Comparison of ENCODE assay signal across 8 mouse cellular contexts in the genomic region with DNA sequence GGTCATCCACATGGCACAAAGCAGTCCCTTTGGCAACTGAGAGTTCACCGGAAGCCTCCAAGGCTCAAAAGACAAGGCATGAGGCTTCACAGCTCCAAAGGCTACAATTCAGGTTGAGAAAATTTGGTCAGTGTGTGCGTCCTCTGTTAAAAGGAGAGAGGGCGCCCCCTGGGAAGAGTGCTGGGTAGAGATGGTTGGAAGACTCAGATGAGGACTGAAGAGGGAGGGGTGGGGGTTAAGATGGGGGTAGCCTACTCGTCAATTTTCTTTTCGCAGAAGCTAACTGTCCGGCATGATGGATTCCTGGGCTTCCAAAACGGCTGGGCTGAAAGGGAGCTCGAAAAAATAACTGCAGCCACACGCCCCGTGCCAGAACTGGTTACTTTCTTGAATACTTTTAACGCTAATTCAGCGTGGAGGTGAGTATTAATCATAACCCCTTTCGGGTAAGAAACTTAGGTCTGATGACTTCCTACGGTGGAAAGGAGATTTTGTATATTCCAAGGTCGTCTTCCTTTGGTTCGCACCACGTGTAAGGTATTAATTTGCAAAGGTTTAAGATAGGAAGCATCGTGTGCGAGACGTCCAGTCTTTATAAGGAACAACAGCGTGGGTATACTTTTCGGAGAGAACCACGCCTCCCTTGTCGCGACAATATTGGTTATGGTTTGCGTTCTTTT. TPM values are rescaled to one million over a fixed set of nuclear protein-coding genes. Genes with fewer than 3 reads are reported as not detected.
DNase-seq lines count a peak whose midpoint lies in the region; ATAC-seq and TF ChIP-seq lines count a peak whose summit lies in the region.

A gene (plus strand): TSS at position 178 of the 680 bp plus-strand sequence.

- H3K4me3 ChIP-seq in heart, postnatal 0 days (ENCODE audit: low read depth, low read length), result peak within 1 kb of the TSS; percentile 82
- peak within 1 kb of the TSS; percentile 75 to 87 for H3K4me3 ChIP-seq in liver, embryonic 14.5 days (ENCODE audit: insufficient read depth in 1 of 2, low read depth in 2 of 2, low read length in 2 of 2)
- peak within 1 kb of the TSS; percentile 94 for H3K4me3 ChIP-seq in neural tube, embryonic 13.5 days
- peak within 1 kb of the TSS; percentile 81 for H3K4me3 ChIP-seq in thymus, adult 2 months (ENCODE audit: control insufficient read depth, insufficient read depth, low read length)

- H3K27ac ChIP-seq in heart, postnatal 0 days (ENCODE audit: low read depth), result peak within 1 kb of the TSS; percentile 80
- peak within 1 kb of the TSS; percentile 78 for H3K27ac ChIP-seq in liver, embryonic 14.5 days
- peak within 1 kb of the TSS; percentile 93 for H3K27ac ChIP-seq in neural tube, embryonic 13.5 days (replicated peaks)
- peak within 1 kb of the TSS; percentile 64; the same call in 1 of the 2 replicates for H3K27ac ChIP-seq in thymus, adult 2 months (ENCODE audit: control insufficient read depth, insufficient read depth, low read length)

- H3K4me1 ChIP-seq in heart, postnatal 0 days (ENCODE audit: control insufficient read depth, insufficient read depth), result 0 out of 2 replicates have a peak, but pooled peaks cover 6% of the 10 kb centered on the region
- peaks cover 0 to 7% of the 10 kb centered on the region in 2 experiments; a peak in 3 of 4 replicates for H3K4me1 ChIP-seq in liver, embryonic 14.5 days (replicated peaks; ENCODE audit: control insufficient read depth in 2 of 2, insufficient read depth in 2 of 2, low read length in 1 of 2)
- H3K4me1 ChIP-seq in neural tube, embryonic 13.5 days (replicated peaks), result peaks cover 26% of the 10 kb centered on the region
- H3K4me1 ChIP-seq in thymus, adult 2 months (replicated peaks; ENCODE audit: control insufficient read depth, insufficient read depth, low read length), result peaks cover 15% of the 10 kb centered on the region

- H3K9ac ChIP-seq in heart, postnatal 0 days (replicated peaks; ENCODE audit: low read depth, low read length), result peak within 1 kb of the TSS; percentile 77; the same call in 1 of the 2 replicates
- H3K9ac ChIP-seq in liver, embryonic 14.5 days (replicated peaks), result peak within 1 kb of the TSS; percentile 83
- H3K9ac ChIP-seq in neural tube, embryonic 13.5 days, result peak within 1 kb of the TSS; percentile 67

- no peaks in the 10 kb centered on the region for H3K27me3 ChIP-seq in heart, postnatal 0 days (ENCODE audit: control insufficient read depth, insufficient read depth, low read length)
- no peaks in the 10 kb centered on the region for H3K27me3 ChIP-seq in liver, embryonic 14.5 days (ENCODE audit: control insufficient read depth, insufficient read depth, low read length)
- H3K27me3 ChIP-seq in neural tube, embryonic 13.5 days, result no peaks in the 10 kb centered on the region
- no peaks in the 10 kb centered on the region for H3K27me3 ChIP-seq in thymus, adult 2 months (ENCODE audit: control insufficient read depth, insufficient read depth, low read length)

- H3K4me2 ChIP-seq in heart, postnatal 0 days (ENCODE audit: low read depth, low read length), result peak within 1 kb of the TSS; percentile 100
- peak within 1 kb of the TSS; percentile 92 for H3K4me2 ChIP-seq in liver, embryonic 14.5 days (ENCODE audit: low read depth)
- peak within 1 kb of the TSS; percentile 84 for H3K4me2 ChIP-seq in neural tube, embryonic 13.5 days

- TF ChIP-seq POLR2A in thymus, adult 2 months (IDR thresholded peaks at IDR 0.05; ENCODE audit: control insufficient read depth, extremely low read depth, insufficient read depth, low read length, poor library complexity), result no peak

- 1% methylated on average over 26 of the region's 26 CpGs for whole genome bisulfite sequencing in heart, postnatal 0 days
- WGBS in liver, embryonic 14.5 days (ENCODE audit: insufficient replicate concordance), result under 1% methylated on average over 26 of the region's 26 CpGs
- under 1% methylated on average over 26 of the region's 26 CpGs for WGBS in neural tube, embryonic 13.5 days
- under 1% methylated on average over 26 of the region's 26 CpGs for WGBS in thymus, adult 2 months

- no peak for TF ChIP-seq EP300 in heart, postnatal 0 days (IDR thresholded peaks at IDR 0.05; ENCODE audit: low read depth)
- TF ChIP-seq EP300 in liver, embryonic 14.5 days (IDR thresholded peaks at IDR 0.05; ENCODE audit: low read depth), result no peak

- no peaks in the 10 kb centered on the region for H3K9me3 ChIP-seq in heart, postnatal 0 days (replicated peaks; ENCODE audit: control insufficient read depth, low read length)
- H3K9me3 ChIP-seq in liver, embryonic 14.5 days (ENCODE audit: control insufficient read depth, low read length), result no peaks in the 10 kb centered on the region
- no peaks in the 10 kb centered on the region for H3K9me3 ChIP-seq in neural tube, embryonic 13.5 days

- TF ChIP-seq CTCF in heart, postnatal 0 days (IDR thresholded peaks at IDR 0.05; ENCODE audit: low read depth), result peak; percentile 61
- TF ChIP-seq CTCF in liver, embryonic 14.5 days (IDR thresholded peaks at IDR 0.05; ENCODE audit: low read depth), result peak; percentile 71
- no peak for TF ChIP-seq CTCF in thymus, adult 2 months (IDR thresholded peaks at IDR 0.05; ENCODE audit: borderline replicate concordance, control insufficient read depth, extremely low read depth, insufficient read depth, low read length, poor library complexity)

- peaks cover 13% of the 10 kb centered on the region; the same call in 1 of the 2 replicates for H3K36me3 ChIP-seq in heart, postnatal 0 days (replicated peaks; ENCODE audit: control insufficient read depth, insufficient read depth, low read length)
- H3K36me3 ChIP-seq in liver, embryonic 14.5 days (replicated peaks; ENCODE audit: control insufficient read depth, insufficient read depth, low read depth), result no peaks in the 10 kb centered on the region
- peaks cover 16% of the 10 kb centered on the region for H3K36me3 ChIP-seq in neural tube, embryonic 13.5 days
- peaks cover under 1% of the 10 kb centered on the region; the same call in 1 of the 2 replicates for H3K36me3 ChIP-seq in thymus, adult 2 months (ENCODE audit: control insufficient read depth, insufficient read depth, low read length)

- peak; percentile 40 to 63 for DNase-seq in CD8-positive naive resting alpha-beta T cell, adult 2 months (ENCODE audit: low read depth in 2 of 2, low spot score in 2 of 2)
- DNase-seq in brain, adult 2 months (ENCODE audit: low read depth, low spot score), result peak; percentile 88
- peak; percentile 60 for DNase-seq in fibroblast of lung, adult 2 months (ENCODE audit: low read depth)
- peak; percentile 66 for DNase-seq in heart, postnatal 0 days (ENCODE audit: low spot score)
- peak; percentile 84 to 92 for DNase-seq in kidney, postnatal 36 days
- DNase-seq in liver, embryonic 14.5 days (ENCODE audit: low read depth in 3 of 3, low spot score in 3 of 3), result peak in 2 of 3 experiments; percentile 47 to 57
- DNase-seq in thymus, adult 2 months, result peak; percentile 72

- no peak for ATAC-seq in heart, postnatal 0 days (ENCODE audit: insufficient read depth, low read depth)
- ATAC-seq in liver, embryonic 14.5 days (ENCODE audit: insufficient read depth), result no peak
- ATAC-seq in neural tube, embryonic 13.5 days (ENCODE audit: low read depth), result no peak

RNA-seq across cellular contexts. Expression of the gene that starts here (rescaled TPM):
- 8.9 and 21.6 TPM in 2 replicates for total RNA-seq in heart, postnatal 0 days (2014; rRNA removed; ENCODE audit: low replicate concordance)
- polyA plus RNA-seq in heart, postnatal 0 days (2015; fragmentation: Nextera tagmentation; extraction: Ambion mirVana), result 0.42 and 0.56 TPM in 2 replicates
- polyA plus RNA-seq in liver, embryonic 14.5 days (2012; rRNA removed), result 10.8 and 11.3 TPM in 2 replicates
- 0.85 and 1.1 TPM in 2 replicates for polyA plus RNA-seq in liver, embryonic 14.5 days (2014; fragmentation: Nextera tagmentation; extraction: Ambion mirVana)
- 8.0 and 8.8 TPM in 2 replicates for polyA plus RNA-seq in neural tube, embryonic 13.5 days (2015; fragmentation: Nextera tagmentation; extraction: Ambion mirVana)
- 38.9 and 43.7 TPM in 2 replicates for polyA plus RNA-seq in thymus, adult 2 months (2012; rRNA removed)
